Mouse (Mus musculus): Measurements from ENCODE around the gene Fmo3.

- TF ChIP-seq CTCF (IDR thresholded peaks at IDR 0.05; ENCODE audit: borderline replicate concordance, extremely low read depth, insufficient read depth, insufficient read length), result no peak
- no peak for TF ChIP-seq POLR2A (IDR thresholded peaks at IDR 0.05; ENCODE audit: borderline replicate concordance, extremely low read depth, insufficient read depth, insufficient read length, poor library complexity, severe bottlenecking)
These were observed 49.8 kb downstream of the Fmo3 start for GRCm38 (mm10) chr1:162934374-162935012.

Data from brain, embryonic 14.5 days (tissue).